Mouse (Mus musculus): Measurements from ENCODE around the gene Fam171a1. TPM values are rescaled to one million over a fixed set of nuclear protein-coding genes. Genes with fewer than 3 reads are reported as not detected.
A peak's percentile ranks its signal among the peaks of the same experiment; 100 is the strongest.
"Not testable (repeated sequence)": the region's sequence is repeated elsewhere in the genome, so short reads cannot be mapped to it uniquely, and the experiment has no call there.

Fam171a1 gene
- polyA plus RNA-seq (2012; rRNA removed): 45.9 and 52.3 TPM in 2 replicates

DNA sequence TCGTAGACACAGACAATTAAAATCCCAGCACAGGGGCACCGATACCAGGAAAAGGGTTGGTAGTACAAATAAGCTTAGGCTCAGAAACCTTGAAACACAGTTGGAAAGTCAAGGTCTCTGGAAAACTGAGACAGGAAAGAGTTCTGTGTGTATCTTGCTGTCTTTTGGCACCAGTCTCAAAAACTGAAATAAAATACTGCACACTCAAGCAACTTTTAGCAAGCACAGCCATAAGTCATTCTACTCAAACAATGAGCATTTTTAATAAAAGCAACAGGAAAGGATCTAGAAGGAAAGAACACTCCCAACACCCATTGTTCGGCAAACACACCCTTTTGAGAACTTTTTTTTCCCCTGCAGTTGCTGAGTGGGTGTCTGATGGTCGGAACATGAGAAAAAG is at the start of gene Fam171a1:
Gene Fam171a1 (plus strand): TSS at position 359 of the 400 bp plus-strand sequence.
- no peak for DNase-seq (ENCODE audit: extremely low spot score in 1 of 2, low spot score in 1 of 2)

DNA sequence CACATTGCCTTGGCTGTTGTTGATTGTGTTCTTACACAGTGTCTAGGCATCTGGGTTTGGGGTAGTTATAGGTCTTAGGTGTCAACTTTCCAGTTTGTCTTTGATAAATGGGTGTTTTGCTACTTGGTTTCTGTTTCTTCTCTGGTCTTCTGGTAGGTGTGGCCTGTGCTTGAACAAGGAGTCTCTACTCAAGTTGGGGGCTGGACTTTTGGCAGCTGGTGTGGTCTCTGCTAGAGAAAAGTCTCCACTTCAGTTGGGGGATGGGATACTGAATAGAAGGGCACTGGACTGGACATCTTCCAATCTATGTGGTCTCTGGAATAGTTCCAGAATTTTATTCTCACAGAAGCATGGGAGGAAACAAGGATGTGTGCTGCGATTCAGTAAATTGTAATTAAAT is 44.9 kb upstream of the Fam171a1 start:
- no peak for DNase-seq (ENCODE audit: extremely low spot score in 1 of 2, low spot score in 1 of 2)

DNA sequence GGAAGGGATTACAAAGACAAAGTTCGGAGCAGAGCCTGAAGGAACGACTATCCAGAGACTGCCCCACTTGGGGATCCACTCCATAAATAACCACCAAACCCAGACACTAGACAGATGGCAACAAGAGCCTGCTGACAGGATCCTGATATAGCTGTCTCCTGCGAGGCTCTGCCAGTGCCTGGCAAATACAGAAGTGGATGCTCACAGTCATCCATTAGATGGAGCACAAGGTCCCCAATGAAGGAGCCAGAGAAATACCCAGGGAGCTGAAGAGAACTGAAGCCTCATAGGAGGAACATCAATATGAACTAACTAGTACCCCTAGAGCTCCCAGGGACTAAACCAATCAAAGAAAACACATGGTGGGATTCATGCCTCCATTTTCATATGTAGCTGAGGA is 25.7 kb upstream of the Fam171a1 start:
- DNase-seq (ENCODE audit: extremely low spot score in 1 of 2, low spot score in 1 of 2): not testable (repeated sequence)

DNA sequence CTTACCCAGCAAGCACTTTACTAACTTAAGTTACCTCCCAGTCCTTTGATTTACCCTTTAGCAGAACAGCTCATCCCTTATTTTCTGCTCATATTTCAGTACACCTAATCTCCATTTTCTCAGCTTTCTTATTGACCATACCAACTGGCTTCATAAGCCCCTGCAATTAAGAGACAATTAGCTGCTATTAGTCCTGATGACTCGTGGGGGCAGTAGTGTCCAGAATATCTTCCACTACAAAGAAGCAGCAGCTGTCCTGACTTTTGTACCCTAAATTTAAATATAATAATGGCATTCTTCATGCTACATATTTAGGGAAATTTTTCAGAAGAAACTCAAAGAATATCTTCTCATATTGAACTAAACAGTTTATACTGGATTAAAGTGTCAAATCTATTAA is 24.8 kb upstream of the Fam171a1 start:
- no peak for DNase-seq (ENCODE audit: extremely low spot score in 1 of 2, low spot score in 1 of 2)

DNA sequence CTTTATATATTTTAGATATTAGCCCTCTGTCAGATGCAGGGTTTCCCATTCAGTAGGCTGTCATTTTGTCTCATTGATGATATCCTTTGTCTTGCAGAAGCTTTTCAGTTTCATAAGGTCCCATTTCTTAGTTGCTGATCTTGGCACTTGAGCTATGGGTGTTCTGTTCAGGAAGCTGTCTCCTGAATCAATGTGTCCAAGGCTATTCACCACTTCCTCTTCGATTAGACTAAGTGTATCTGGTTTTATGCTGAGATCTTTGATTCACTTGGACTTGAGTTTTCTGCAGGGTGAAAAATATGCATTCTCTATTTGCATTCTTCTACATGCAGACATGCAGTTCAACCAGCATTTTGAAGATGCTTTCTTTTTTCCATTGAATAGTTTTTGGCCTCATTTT is 17.9 kb upstream of the Fam171a1 start:
- DNase-seq (ENCODE audit: extremely low spot score in 1 of 2, low spot score in 1 of 2): no peak

DNA sequence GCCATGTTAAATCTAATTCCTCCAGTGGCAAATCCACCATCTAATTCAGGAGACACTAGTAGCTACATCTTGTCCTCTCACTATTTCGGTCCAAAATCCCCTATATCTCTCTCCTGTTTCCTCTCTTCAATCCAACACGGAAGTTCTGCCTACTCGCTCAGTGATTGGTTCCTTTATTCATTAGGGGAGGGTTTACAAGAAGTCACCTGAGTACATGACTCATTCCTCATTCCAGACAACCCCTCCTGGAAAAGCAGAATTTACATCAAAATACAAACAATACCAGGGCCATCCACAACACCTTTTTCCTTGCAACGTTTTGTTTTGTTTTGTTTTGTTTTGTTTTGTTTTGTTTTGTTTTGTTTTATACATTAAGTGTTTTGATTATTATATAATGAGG is 14.1 kb upstream of the Fam171a1 start:
- no peak for DNase-seq (ENCODE audit: extremely low spot score in 1 of 2, low spot score in 1 of 2)

DNA sequence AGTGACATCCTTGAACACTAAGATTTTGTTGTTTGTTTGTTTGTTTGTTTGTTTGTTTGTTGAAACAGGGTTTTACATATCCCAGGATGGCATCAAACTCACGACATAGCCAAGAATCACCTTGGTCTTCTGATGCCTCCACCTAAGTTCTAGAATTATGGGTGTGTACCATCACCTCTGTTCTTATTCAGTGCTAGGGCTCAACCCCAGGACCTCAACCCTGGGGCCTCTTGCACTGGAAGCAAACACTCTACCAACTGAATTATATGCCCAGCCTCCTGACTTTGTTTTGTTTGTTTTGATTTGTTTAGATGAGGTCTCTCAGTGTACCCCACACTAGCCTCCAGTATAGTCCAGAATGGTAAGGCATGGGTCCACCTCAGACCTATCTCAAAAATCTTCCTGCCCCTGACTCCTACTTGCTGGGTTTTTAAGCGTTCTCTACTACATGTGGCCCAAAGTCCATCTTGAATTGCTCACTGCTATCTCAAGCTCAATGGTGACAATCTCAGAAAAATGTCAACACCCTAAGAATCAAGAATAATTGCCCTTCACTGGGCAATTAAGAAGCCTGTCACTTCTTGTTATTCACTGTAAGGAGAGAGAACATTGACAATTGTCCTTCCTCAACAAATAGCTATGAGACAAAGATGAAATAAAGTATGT is 12.6 kb upstream of the Fam171a1 start:
- no peak for DNase-seq (ENCODE audit: extremely low spot score in 1 of 2, low spot score in 1 of 2)

DNA sequence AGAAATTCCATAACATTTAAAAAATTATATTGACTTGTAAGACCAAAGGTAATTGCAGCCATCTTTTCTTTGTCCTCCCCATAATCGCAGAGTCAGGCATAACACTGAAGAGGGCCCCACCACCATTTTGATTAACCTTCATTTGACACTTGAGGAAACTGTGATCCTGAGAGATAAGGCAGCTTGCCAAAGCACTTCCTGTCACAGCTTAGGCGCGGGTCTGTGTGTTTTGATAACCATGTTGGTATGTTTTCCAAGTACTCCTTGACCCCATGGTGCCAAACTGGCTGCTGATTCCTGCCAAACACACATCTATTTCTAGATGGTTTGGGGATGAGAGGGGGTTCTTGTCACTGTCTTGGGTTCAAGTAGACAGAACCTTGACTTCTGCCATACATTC is 11.7 kb upstream of the Fam171a1 start:
- DNase-seq (ENCODE audit: extremely low spot score in 1 of 2, low spot score in 1 of 2): no peak

DNA sequence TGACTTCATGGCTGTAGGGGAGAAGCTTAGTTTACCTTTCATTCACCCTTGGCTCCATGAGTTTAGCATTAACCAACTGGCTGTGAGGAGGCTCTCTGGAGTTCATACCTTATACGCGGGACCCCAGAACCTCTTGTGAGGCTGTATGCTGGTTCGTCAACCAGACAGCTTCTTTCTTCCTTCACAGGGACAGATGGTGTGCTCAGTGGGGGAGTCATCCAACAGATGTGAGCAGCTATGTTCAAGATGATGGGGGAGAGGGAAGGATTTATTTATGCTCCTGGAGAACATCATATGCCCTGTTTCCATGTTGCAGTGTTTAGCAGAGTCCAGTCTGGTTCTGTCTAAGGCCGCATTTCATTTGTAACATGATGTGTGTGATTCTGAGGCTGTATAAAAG is 6.6 kb upstream of the Fam171a1 start:
- peak in 1 of 2 experiments; percentile 48 for DNase-seq (ENCODE audit: extremely low spot score in 1 of 2, low spot score in 1 of 2)

DNA sequence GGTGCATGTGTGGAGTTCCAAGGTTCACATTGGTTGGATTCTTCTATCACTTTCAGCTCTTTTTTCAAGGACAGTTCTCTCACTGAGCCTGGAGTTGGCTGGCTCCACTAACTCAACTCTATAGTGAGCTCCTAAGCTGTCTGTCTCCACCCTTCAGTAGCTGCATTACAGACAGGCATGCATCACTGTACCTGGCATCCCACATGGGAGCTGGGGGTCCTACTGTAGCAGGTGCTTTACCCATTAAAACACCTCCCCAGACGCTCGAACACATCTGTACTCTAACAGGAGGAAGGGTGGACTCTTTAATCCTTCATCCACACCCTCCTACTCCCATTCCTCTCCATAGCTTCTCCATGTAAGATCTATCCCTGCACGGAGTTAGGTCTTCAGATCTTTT is 5.6 kb upstream of the Fam171a1 start:
- no peak for DNase-seq (ENCODE audit: extremely low spot score in 1 of 2, low spot score in 1 of 2)

DNA sequence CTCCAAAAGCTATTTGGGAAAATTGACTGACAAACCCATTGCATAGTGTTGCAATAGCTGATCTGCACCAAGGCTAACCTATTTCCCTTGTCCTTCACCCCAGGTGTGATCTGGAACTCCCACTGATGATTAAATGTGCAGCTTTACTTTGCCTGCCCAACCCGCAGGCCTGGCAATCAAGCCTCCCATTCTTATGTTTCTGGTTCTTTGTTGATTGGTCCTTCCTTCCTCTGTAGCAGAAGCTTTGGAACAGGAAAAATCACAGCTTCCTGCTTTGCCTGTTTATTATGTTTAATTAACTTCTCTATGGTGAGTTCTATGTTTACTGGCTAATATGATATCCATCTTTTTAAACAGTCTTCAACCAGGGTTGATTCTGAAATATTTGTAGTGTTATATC is 5.2 kb upstream of the Fam171a1 start:
- DNase-seq (ENCODE audit: extremely low spot score in 1 of 2, low spot score in 1 of 2): no peak

DNA sequence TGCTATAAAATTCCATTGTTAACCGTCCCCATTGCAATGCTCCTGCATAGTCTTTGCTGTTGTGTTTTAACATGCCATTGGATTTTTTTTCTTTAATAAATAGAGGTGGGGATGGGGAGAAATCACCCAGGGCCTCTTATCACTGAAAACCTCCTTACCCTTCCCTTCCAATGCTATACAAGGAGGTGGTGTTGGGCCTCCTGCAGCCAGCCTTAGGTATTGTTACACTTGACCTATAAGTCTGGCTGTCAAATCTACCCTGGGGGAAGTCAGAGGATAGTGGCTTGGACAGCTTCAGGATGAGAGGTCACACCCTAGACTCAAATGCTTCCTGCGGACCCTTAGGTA is 3.8 kb downstream of the Fam171a1 start:
- no peak for DNase-seq (ENCODE audit: extremely low spot score in 1 of 2, low spot score in 1 of 2)

DNA sequence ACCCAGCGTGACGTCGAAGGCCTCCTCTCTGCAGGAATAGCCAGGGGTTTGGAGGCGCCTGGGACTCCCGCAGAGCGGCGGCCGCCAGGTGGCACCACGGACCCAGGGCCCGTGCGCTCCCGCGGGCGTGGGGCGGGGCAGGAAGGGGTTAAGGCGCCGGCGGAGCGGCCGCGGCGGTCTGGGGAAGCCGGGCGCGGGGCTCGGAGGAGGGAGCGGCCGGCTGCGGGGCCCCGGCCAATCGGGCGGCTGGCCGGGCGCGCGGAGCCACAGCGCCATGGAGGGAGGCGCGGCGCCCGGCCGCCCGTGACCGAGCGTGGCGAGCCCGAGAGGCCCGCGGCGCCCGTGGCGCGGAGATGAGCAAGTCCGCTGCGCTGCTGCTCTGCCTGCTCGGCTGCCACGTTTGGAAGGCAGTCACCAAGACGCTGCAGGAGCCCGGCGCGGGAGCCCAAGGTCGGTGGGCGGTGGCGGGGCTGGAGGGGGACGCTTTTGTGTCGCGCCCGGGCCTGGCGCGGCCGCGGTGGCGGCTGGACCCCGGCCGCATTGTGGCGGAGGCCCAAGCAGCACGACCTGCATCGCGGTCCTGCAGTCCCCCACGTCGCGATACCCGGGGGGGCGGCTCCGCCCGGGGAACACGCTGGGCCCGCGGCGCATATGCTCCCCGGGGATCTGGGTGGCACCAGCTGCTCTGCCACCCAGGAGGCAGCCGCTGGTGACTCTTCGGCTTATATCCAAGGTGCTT is 4.3 kb downstream of the Fam171a1 start:
- peak; percentile 63 to 91 for DNase-seq (ENCODE audit: extremely low spot score in 1 of 2, low spot score in 1 of 2)

DNA sequence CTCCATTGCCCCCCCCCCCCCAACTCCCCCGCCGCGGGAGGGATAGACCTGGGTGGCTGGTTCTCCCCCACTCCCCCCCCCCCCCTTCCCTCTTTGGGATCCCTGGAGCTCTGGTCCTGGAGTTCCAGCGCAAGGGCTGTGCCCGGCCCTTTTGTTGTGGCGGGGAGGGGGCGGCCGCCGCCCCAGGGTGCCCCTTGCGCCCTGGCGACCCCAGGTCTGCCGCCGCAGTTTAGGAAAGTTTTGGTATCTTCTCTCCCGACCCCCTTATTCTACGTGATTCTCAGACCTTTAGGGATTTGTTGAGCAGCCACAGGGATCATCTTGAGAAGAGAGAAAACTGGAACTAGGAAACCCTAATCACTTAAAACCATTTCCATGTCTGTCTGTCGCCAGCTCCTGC is 4.9 kb downstream of the Fam171a1 start:
- DNase-seq (ENCODE audit: extremely low spot score in 1 of 2, low spot score in 1 of 2): no peak

DNA sequence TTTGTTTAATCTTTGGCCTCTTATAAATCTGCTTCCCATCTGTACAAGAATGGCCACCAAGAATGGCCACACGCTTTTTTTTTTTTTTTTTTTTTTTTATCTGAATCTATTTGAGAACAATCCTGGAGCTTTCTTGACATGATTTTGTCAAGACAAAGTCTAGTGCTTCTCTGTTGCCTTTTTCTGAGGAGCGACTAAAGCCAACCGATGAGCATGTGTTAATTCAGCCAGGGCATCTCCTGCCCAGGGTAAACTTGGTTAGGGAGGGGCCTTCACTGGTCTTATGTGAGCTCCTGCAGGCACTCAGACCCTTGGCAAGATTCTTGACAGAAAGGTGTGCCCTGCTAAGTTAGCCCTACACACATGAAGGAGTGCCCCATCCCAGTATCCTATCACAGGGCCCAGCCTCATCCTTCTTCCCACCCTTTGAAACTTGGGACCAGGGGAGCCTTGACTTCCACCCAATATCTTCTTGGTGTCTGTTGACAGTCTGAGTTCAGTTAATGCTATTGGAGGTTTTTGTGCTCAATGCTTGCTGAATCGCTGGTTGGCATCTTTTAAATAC is 5.4 kb downstream of the Fam171a1 start:
- no peak for DNase-seq (ENCODE audit: extremely low spot score in 1 of 2, low spot score in 1 of 2)

DNA sequence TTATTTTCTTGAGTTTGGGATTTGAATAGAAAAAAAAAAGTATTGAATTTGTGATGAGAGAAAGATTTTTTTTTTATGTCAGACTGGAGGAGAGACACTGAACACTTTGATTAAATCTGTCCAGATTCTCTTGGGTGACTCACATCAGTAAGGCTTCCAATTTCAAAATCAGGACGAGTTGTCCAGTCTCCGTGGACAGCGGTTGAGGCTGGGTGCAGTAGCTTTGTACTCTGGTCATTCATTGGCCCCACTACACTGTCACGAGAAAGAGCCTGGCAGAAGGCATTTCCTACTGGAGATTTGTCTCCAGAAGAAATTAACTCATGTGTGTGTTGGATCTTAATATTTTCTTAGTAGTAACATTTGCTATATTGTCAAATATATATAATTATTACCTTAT is 8.5 kb downstream of the Fam171a1 start:
- no peak for DNase-seq (ENCODE audit: extremely low spot score in 1 of 2, low spot score in 1 of 2)

DNA sequence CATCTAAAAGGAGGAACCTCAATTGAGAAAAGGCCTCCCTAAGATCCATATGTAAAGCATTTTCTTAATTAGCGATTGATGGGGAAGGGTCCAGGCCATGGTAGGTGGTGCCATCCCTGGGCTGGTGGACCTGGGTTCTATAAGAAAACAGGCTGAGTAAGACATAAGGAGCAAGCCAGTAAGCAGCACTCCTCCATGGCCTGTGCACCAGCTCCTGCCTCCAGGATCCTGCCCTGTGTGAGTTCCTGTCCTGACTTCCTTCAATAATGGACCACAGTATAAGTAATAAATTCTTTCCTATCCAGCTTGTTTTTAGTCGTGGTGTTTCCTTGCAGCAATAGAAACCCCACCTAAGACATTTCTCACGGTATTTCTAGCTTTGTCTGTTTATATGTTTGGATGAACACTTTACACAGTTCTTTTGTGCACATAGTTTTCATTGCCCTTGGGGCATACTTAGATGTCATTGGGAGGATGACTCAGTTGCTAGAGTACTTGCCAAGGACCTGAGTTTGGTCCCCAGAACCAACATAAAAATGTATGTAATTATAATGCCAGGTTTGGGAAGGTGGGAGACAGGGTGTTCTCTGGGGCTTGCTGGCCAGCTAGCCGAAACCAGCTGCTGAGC is 13.3 kb downstream of the Fam171a1 start:
- DNase-seq (ENCODE audit: extremely low spot score in 1 of 2, low spot score in 1 of 2): no peak

DNA sequence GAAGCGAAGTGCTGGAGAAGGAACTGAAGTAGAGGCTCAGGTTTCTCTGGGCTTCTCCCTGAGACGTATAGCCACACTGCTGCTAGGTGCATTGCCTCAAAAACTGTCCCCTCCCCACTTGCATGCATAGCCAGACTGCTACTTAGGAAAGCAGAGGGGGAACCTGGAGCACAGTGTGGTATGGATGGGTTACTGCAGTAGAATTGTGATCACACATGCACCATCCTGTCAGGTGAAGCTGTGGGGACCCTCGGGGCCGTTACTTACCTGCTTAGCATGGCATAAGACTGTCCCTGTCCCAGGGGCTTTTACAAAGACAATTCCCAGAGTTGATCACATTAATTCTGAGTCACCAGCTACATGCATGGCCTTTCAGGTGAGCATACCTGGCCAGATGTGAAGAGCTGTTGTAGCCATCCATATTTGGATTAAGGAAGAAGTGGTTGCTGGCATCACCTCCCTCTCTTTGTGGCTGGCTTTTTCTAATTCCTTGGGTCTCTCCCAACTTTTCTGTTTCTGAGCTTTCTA is 14.4 kb downstream of the Fam171a1 start:
- DNase-seq (ENCODE audit: extremely low spot score in 1 of 2, low spot score in 1 of 2): no peak

DNA sequence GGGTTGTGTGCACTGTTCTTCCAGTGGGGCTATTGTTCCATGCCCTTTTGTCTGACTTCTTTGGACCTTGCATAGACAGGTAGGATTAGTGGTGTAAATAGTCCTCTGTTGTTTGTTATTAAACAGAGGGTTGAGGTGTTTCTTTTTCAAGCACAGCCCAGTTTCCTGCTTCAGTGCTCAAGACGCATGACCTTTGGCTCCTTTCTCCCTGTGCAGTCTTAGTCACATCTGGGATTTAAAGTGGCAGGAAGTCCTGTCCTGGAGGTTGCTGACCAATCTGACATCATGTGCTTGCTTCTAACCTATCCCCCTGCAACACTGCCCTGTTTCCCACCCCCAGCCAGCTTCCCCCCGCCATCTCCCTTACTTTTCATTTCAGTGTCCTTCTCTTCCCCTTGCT is 14.9 kb downstream of the Fam171a1 start:
- DNase-seq (ENCODE audit: extremely low spot score in 1 of 2, low spot score in 1 of 2): no peak

DNA sequence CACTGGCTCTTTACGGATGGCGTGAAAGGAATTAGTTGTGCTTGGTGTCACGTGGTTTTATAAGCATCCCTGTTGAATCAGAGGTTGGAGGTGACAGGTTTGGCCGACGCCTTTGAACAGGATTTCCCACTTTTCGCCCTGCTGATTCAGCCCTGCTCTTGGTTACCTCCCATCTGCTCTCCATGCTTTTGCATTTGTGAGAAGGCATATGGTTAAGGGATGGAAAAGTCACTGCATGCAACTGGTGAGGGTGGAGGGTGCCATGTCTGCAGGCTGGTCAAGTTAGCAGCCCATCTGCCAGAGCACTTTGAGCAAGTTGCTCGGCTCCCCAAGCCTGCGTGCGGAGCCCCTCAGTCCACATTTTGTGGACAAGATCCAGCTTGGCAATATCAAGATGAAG is 18.4 kb downstream of the Fam171a1 start:
- no peak for DNase-seq (ENCODE audit: extremely low spot score in 1 of 2, low spot score in 1 of 2)

DNA sequence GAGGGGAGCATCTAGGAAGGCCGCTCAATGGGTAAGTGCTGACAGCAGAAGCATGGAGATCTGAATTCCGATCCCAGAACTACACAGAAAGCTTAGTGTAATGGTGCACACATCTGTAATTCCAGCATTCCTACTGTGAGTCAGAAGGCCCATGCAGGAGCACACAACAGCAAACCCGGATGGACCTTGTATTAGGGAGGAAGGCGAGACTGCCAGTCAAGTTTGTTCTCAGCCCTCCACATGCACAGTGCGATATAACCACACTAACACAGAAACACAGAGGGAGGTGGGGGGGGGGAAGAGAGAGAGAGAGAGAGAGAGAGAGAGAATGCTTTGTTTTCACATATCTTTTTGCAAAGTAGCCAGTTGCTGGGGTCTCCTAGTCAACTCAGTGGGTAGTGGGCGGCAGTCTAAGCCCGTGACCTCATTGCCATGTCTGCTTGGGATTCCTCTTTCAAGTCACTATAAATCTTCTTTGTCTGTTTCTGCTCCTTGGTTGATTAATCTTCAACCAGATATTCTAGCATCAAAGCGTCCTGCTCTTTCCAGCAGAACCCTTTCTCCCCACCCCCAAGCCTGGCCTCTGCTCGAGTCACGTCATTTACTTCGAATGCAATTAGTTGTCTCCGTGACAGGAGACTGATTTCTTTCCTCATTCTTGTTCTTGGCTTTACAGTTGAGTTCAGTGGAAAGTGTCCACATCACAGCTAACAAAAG is 20.7 kb downstream of the Fam171a1 start:
- DNase-seq (ENCODE audit: extremely low spot score in 1 of 2, low spot score in 1 of 2): no peak

All from frontal cortex, adult 2 months (tissue).